10 mouse cellular contexts compared by ENCODE assay signal in the genomic region with DNA sequence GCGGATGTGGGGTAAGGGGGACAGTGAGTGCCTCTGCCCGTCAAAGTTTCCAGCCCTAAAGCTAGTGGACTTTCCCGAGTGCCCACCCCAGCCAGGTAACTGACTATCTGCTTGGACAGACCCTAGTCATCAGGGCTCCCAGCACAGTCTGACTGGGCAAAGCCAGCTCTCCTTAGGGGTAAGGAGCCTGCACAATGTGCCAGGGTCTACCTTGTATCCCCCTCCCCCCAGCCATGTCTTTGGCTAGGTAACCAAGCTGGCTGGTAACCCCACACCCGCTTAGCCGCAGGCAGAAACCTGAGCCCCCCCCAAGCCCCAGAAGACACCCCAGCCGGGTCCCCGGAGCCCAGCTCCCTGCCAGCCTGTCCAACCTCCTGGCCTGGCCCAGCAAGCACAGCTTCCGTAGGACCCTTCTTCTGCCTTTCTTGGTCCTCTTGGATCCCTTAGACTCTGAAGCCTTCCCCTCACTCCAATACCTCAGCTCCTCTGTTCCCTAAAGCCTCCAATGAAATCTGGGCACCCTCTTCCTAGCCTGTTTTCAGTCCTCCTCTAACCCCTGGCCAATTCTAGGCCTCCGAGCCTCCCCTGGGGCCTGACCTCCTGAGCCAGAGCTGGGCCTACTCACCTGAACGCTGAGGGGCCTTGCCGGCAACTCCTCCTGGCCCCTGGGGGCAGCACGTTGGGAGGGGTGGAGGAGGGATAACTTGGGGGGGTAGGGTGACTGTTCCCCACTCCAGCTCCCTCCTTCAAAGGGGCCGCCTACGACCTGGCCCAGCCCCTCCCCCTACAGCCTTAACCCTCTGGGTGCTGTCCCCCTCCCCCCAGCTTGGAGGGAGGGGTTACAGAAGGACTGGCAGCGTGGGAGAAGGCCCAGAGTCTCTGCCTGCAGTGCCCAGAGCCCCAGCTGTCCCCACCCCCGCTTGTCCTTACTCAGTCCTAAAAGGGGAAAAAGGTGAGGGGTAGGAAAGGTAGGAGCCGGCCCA. TPM values are rescaled to one million over a fixed set of nuclear protein-coding genes. Genes with fewer than 3 reads are reported as not detected.
DNase-seq lines count a peak whose midpoint lies in the region; ATAC-seq and TF ChIP-seq lines count a peak whose summit lies in the region.
"Had no signal": no experiment of that assay in that cellular context is flagged by ENCODE, and none has a peak within 500 bp of the region (broad histone marks: within the 10 kb centered on the region; RNA-seq: fewer than 3 reads in every experiment).

No protein-coding gene starts in this region.

- WGBS in liver, adult 2 months = 82% methylated on average over 17 of the region's 17 CpGs
- 38% methylated on average over 17 of the region's 17 CpGs for WGBS in embryonic facial prominence, embryonic 13.5 days

- no peaks in the 10 kb centered on the region for H3K27me3 ChIP-seq in liver, adult 2 months (ENCODE audit: control insufficient read depth, insufficient read depth, low read length)
- peaks cover 15% of the 10 kb centered on the region for H3K27me3 ChIP-seq in embryonic facial prominence, embryonic 13.5 days

- TF ChIP-seq POLR2A in liver, adult 2 months (IDR thresholded peaks at IDR 0.05; ENCODE audit: extremely low read depth, insufficient read depth, low read length) = no peak

- H3K4me3 ChIP-seq in liver, adult 2 months (ENCODE audit: insufficient read depth, low read depth, low read length) = peak overlapping the region; percentile 8; the same call in 1 of the 2 replicates
- H3K4me3 ChIP-seq in embryonic facial prominence, embryonic 13.5 days = no peak overlapping the region; the same call in 1 of the 2 replicates

- ATAC-seq in embryonic facial prominence, embryonic 13.5 days (ENCODE audit: insufficient number of reproducible peaks, insufficient read depth, low FRiP score, low TSS enrichment, low read depth) = no peak

- peak; percentile 66 for DNase-seq in adrenal gland, postnatal 10 days
- no peak for DNase-seq in adrenal gland, adult 8-10 months
- DNase-seq in liver, adult 2 months (ENCODE audit: extremely low read depth, low read depth, low spot score) = no peak
- no peak for DNase-seq in liver
- peak; percentile 74 for DNase-seq in naive thymus-derived CD4-positive, alpha-beta T cell, adult 2 months (ENCODE audit: low read depth)
- no peak for DNase-seq in testis, postnatal 14 days (ENCODE audit: low spot score)
- DNase-seq in heart, postnatal 36 days = no peak

- H3K79me2 ChIP-seq in liver, adult 2 months (ENCODE audit: control insufficient read depth, insufficient read depth, low read length) = peaks cover 71% of the 10 kb centered on the region

- H3K9ac ChIP-seq in liver, adult 2 months (ENCODE audit: low read depth, low read length) = no peak overlapping the region
- H3K9ac ChIP-seq in embryonic facial prominence, embryonic 13.5 days = peak overlapping the region; percentile 36; the same call in 1 of the 2 replicates

- intact Hi-C loops in heart, postnatal 36 days (cut with DNase I) = no loop called here

- H3K9me3 ChIP-seq in embryonic facial prominence, embryonic 13.5 days = no peaks in the 10 kb centered on the region

- H3K4me2 ChIP-seq in embryonic facial prominence, embryonic 13.5 days = peak overlapping the region; percentile 33

- no peak for TF ChIP-seq CTCF in liver, adult 2 months (IDR thresholded peaks at IDR 0.05; ENCODE audit: low read depth, low read length)

- peaks cover 32% of the 10 kb centered on the region for H3K4me1 ChIP-seq in liver, adult 2 months (ENCODE audit: control insufficient read depth, insufficient read depth, low read length)
- peaks cover 51% of the 10 kb centered on the region for H3K4me1 ChIP-seq in embryonic facial prominence, embryonic 13.5 days

- no peak overlapping the region for H3K27ac ChIP-seq in liver, adult 2 months (replicated peaks; ENCODE audit: insufficient read depth, low read depth, low read length)
- H3K27ac ChIP-seq in embryonic facial prominence, embryonic 13.5 days = peak overlapping the region; percentile 7; the same call in 1 of the 2 replicates

- H3K36me3 ChIP-seq in liver, adult 2 months (ENCODE audit: control insufficient read depth, insufficient read depth, low read length) = peaks cover 2% of the 10 kb centered on the region; the same call in 1 of the 2 replicates
- H3K36me3 ChIP-seq in embryonic facial prominence, embryonic 13.5 days = no peaks in the 10 kb centered on the region

RNA-seq across cellular contexts. Expression of a gene that starts 7.8 kb away (rescaled TPM):
- 10 to 100 TPM; 62.3 to 62.4 TPM for total RNA-seq in adrenal gland, postnatal 10 days (2021)
- 10 to 100 TPM; 59.9 to 98.9 (median 77.9) TPM for total RNA-seq in adrenal gland, adult 8-10 months (2022)
- total RNA-seq in liver, adult 2 months (2014; rRNA removed) = 28.9 and 31.9 TPM in 2 replicates
- 85.0 and 87.2 TPM in 2 replicates for polyA plus RNA-seq in liver, adult 2 months (2012; rRNA removed)
- 1.7 and 2.1 TPM in 2 replicates for polyA plus RNA-seq in embryonic facial prominence, embryonic 13.5 days (2015; fragmentation: Nextera tagmentation; extraction: Ambion mirVana)
- total RNA-seq in heart, postnatal 36 days (2021) = 10 to 100 TPM; 20.8 to 23.5 TPM

RNA-seq across cellular contexts. Expression of a gene that starts 15.9 kb away (rescaled TPM):
- total RNA-seq in adrenal gland, postnatal 10 days (2021) = under 1 TPM in 1 of 2 experiments, not detected in 1; 0.24 TPM
- total RNA-seq in adrenal gland, adult 8-10 months (2022) = 1 to 10 TPM in 2 of 4 experiments, under 1 TPM in 1, not detected in 1; 0.22 to 3.1 (median 1.3) TPM
- total RNA-seq in liver, adult 2 months (2014; rRNA removed) = not detected in 2 replicates
- polyA plus RNA-seq in liver, adult 2 months (2012; rRNA removed) = not detected in 2 replicates
- not detected in 2 replicates for polyA plus RNA-seq in embryonic facial prominence, embryonic 13.5 days (2015; fragmentation: Nextera tagmentation; extraction: Ambion mirVana)
- total RNA-seq in heart, postnatal 36 days (2021) = under 1 TPM; 0.24 to 0.72 TPM
- polyA plus RNA-seq: large intestine, adult 2 months had no signal

RNA-seq across cellular contexts. Expression of a gene that starts 21.7 kb away (rescaled TPM):
- under 1 TPM in 1 of 2 experiments, not detected in 1; 0.45 TPM for total RNA-seq in adrenal gland, postnatal 10 days (2021)
- 1 to 10 TPM in 2 of 4 experiments, under 1 TPM in 2; 0.20 to 2.2 (median 0.97) TPM for total RNA-seq in adrenal gland, adult 8-10 months (2022)
- not detected in 2 replicates for total RNA-seq in liver, adult 2 months (2014; rRNA removed)
- 0.04 TPM in 1 of 2 replicates, not detected in the other for polyA plus RNA-seq in liver, adult 2 months (2012; rRNA removed)
- polyA plus RNA-seq in embryonic facial prominence, embryonic 13.5 days (2015; fragmentation: Nextera tagmentation; extraction: Ambion mirVana) = 0.44 and 0.85 TPM in 2 replicates
- total RNA-seq in heart, postnatal 36 days (2021) = not detected
- total RNA-seq: heart, adult 18-20 months had no signal

RNA-seq across cellular contexts. Expression of a gene that starts 24.9 kb away (rescaled TPM):
- total RNA-seq in adrenal gland, postnatal 10 days (2021) = 10 to 100 TPM; 49.4 to 54.6 TPM
- total RNA-seq in adrenal gland, adult 8-10 months (2022) = 10 to 100 TPM; 25.7 to 39.9 (median 33.0) TPM
- 29.0 and 33.0 TPM in 2 replicates for total RNA-seq in liver, adult 2 months (2014; rRNA removed)
- polyA plus RNA-seq in liver, adult 2 months (2012; rRNA removed) = 62.6 and 67.3 TPM in 2 replicates
- polyA plus RNA-seq in embryonic facial prominence, embryonic 13.5 days (2015; fragmentation: Nextera tagmentation; extraction: Ambion mirVana) = 29.4 and 29.5 TPM in 2 replicates
- total RNA-seq in heart, postnatal 36 days (2021) = 10 to 100 TPM; 44.0 to 55.1 TPM

RNA-seq across cellular contexts. Expression of a gene that starts 25.0 kb away (rescaled TPM):
- under 1 TPM; 0.48 to 0.82 TPM for total RNA-seq in adrenal gland, postnatal 10 days (2021)
- total RNA-seq in adrenal gland, adult 8-10 months (2022) = under 1 TPM; 0.43 to 0.78 (median 0.46) TPM
- total RNA-seq in liver, adult 2 months (2014; rRNA removed) = not detected in 2 replicates
- polyA plus RNA-seq in liver, adult 2 months (2012; rRNA removed) = 0.05 TPM in 1 of 2 replicates, not detected in the other
- 0.18 and 0.38 TPM in 2 replicates for polyA plus RNA-seq in embryonic facial prominence, embryonic 13.5 days (2015; fragmentation: Nextera tagmentation; extraction: Ambion mirVana)
- total RNA-seq in heart, postnatal 36 days (2021) = not detected
- total RNA-seq: heart, adult 18-20 months had no signal

Comparison
In these comparisons a context has a peak if more than half of its experiments do, and no peak if none do; other contexts are left out.
1. DNase-seq: peak in adrenal gland, postnatal 10 days (single experiment) and naive thymus-derived CD4-positive, alpha-beta T cell, adult 2 months (single experiment); none in adrenal gland, adult 8-10 months (single experiment), liver, adult 2 months (single experiment), liver (single experiment), testis, postnatal 14 days (single experiment) and heart, postnatal 36 days (0 of 2).